Mouse (Mus musculus) CD4-positive, CD25-positive, alpha-beta regulatory T cell, adult 4 months (primary cell): ENCODE measurements around the gene Jph3. TPM values are rescaled to one million over a fixed set of nuclear protein-coding genes. Genes with fewer than 3 reads are reported as not detected.

Experiments used
- ATAC-seq: one replicate; pipeline ENCODE4 v1.8.0; 2017
- polyA plus RNA-seq, 2 experiments: library from polyadenylated mRNA; unstranded; fragments of 100-300 nt; shearing (Covaris generic); gene quantifications; one replicate each; pipeline ENCODE4 v1.2.1; 2017

The Jph3 gene
- polyA plus RNA-seq: under 1 TPM in 1 of 2 experiments, not detected in 1; 0.12 TPM

- no peak for ATAC-seq
Observed at GRCm38 (mm10) chr8:121729323-121729722, at the start of gene Jph3. Gene Jph3, plus strand, starts transcription at chr8:121729623.

- no peak for ATAC-seq
Observed at GRCm38 (mm10) chr8:121680896-121681295, 48.5 kb upstream of the Jph3 start.

DNA sequence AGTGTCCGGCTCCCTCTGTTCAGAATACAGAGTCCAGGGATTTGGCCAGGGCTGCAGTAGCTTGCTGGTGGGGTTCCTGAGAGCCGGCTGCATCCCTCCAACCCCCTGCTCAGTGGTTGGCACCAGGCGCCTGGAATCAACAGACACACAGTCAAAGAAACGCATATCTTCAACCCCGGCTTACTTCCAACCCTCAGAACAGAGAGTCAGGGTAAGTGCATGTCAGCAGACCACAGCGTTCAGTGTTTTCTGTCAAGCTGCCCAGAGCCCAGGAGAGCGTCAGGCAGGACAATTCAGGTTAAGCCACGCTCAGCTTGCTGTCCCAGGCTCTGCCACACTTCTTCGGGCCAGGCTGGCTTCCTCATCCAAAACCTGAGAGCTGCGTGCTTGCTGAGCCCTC, 48.0 kb upstream of the Jph3 start:
- no peak for ATAC-seq

- ATAC-seq: no peak
Observed at GRCm38 (mm10) chr8:121683083-121683832, 46.2 kb upstream of the Jph3 start.

GRCm38 (mm10) chr8:121685419-121685818, 44.0 kb upstream of the Jph3 start:
- no peak for ATAC-seq

- no peak for ATAC-seq
Observed at GRCm38 (mm10) chr8:121687455-121688161, 41.8 kb upstream of the Jph3 start.

- no peak for ATAC-seq
Observed at GRCm38 (mm10) chr8:121688496-121688895, 40.9 kb upstream of the Jph3 start.

- ATAC-seq: no peak
Observed at GRCm38 (mm10) chr8:121694453-121694852, 35.0 kb upstream of the Jph3 start.

DNA sequence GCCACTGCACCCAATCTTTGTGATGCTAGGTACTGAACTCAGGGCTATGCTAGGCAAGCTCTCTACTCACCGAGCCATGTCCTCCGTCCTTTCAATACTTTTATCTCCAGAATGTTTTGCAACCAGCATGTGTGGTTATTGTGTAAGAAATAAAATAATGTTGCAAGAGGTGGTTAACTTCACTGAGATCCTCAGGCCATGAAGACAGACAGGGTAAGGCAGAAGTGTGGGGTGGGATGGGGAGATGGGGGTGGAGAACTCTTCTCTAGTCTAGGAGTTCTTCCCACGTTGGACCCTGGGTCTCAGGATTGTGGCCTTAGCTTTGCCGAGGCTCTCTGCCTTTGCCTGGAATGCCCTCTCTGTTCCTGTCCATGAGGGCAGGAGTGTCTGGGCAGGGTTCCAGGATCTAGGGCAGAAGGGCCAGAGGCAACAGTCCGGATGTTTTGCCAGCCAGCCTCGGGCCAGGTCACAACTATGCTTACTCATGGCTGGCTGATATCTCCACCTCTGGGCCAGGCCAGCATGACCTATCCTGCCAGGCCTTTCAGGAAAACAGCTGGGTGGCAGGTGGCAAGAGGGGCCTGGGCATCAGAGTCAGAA, 33.7 kb upstream of the Jph3 start:
- no peak for ATAC-seq

- no peak for ATAC-seq
Observed at GRCm38 (mm10) chr8:121697735-121698614, 31.4 kb upstream of the Jph3 start.

DNA sequence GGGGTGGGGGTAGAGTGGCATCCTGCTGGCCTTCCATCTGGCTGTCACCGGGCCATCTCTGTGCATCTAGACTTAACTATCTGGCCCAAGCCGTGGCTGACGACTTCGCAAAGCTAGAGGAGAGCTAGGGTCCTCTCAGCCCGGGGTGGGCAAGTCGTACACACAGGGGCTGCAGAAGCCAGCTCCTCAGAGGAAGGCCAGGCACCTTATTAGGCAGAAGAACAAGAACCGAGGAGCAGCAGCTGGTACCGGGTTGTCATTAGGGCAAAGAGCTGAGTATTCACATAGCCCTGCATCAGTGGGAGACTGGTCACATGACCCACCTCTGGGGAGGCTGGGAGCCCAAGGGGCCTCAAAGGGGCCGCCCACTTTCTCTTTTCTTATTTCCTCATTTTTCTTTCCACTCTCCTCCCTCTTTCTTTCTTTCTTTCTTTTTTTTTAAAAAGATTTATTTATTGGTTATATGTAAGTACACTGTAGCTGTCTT, 30.8 kb upstream of the Jph3 start:
- no peak for ATAC-seq

DNA sequence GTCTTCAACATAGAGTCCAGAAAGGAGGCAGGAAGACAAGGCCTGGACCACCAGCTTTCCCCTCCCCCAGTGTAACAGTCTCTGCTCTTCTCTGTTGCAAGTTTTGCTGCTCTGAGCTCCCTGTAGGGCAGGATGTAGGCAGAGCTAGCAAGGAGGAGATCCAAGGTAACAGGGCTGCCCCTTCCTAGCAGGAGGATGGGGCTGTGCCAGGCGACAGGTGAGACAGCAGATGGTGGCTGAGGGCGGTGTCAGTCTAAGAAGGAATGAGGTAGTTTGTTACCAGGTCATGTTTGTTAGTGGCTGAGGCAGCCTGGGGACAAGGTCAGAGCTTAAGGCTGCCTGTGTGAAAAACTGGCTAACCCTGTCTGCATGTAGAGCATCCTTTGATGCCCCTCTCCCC, 29.5 kb upstream of the Jph3 start:
- no peak for ATAC-seq

- no peak for ATAC-seq
Observed at GRCm38 (mm10) chr8:121705174-121705573, 24.2 kb upstream of the Jph3 start.

GRCm38 (mm10) chr8:121706956-121707355, 22.5 kb upstream of the Jph3 start:
- no peak for ATAC-seq

DNA sequence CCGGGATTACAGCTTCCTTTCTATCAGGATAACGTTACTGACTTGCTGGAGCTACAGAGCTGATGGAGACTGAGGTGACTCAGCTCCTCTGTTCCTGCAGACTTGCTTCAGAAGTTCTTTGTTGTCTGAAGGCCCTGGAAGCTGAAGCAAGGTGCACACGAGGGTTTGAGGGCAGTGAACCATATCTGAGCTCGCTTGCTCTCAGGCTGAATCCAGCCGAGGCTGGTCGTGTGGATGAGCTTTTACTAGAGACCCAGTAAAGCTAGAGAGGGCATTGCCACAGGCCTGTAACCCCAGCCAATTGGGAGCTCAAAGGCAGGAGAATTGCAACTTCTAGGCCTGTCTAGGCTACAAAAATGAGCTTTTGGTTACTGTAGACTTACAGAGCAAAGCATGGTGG, 21.0 kb upstream of the Jph3 start:
- no peak for ATAC-seq

GRCm38 (mm10) chr8:121717502-121717901, 11.9 kb upstream of the Jph3 start:
- no peak for ATAC-seq

DNA sequence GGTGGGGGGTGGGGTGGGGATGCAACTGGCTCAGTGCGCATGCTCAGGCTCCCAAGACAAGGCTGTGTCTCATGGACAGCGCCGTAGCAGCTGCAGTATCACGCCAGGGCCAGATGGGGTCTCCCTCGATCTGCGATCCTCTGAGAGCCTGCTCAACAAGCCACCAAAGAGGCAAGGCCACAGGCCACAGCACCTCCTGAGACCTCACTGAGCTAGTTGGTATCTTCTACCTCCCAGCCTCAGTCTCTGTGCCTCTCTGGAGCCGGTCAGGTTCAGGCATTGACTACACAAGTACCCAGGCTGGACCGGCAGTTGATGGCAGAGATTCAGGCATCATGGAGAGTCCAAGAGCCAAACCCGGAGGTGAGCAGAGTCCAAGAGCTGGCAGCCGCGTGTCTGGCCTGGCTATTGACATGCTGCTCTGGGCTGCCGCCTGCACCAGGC, 11.4 kb upstream of the Jph3 start:
- no peak for ATAC-seq

GRCm38 (mm10) chr8:121718925-121719324, 10.5 kb upstream of the Jph3 start:
- ATAC-seq: no peak

GRCm38 (mm10) chr8:121721072-121721471, 8.4 kb upstream of the Jph3 start:
- ATAC-seq: no peak

GRCm38 (mm10) chr8:121723846-121724245, 5.6 kb upstream of the Jph3 start:
- ATAC-seq: no peak

DNA sequence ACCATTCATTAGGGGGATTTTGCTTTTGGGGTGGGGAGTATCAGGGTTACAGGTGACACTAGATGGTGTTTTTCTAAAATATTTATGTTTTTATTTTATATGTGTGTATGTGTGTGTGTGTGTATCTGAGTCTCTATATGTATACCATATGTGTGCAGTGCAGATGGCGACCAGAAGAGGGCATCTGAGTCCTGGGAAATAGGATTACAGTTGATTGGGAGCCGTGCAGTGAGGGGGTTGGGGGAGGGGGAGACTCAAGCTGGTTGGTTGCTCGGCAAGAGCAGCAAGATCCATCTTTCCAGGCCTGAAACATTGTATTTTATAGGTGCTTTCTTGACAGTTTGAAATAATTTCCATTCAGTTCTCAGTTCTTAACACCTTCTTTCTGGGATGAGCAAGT, 2.3 kb upstream of the Jph3 start:
- ATAC-seq: no peak

DNA sequence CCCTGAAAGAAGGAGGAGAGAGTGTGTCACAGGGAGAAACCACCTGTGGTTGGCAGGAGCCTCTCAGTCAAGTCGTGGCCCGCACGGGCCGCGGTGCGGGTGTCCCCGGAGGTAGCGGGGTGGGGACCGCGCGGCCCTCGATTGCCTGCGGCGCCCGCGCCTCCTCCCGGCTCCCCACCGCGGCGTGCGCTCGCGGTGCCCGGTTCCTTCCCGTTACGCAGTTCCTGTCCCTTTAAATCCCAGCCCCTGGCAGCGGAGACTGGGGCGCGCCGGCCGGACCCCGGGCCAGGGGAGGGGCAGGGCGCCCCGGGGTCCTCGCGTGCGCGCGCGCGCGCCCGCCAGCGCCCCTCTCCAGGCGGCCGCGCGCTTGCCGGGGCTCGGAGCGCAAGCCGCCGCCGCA, 331 bp downstream of the Jph3 start:
- ATAC-seq: no peak

- ATAC-seq: no peak
Observed at GRCm38 (mm10) chr8:121730170-121730569, 747 bp downstream of the Jph3 start.
